In the genomic region with DNA sequence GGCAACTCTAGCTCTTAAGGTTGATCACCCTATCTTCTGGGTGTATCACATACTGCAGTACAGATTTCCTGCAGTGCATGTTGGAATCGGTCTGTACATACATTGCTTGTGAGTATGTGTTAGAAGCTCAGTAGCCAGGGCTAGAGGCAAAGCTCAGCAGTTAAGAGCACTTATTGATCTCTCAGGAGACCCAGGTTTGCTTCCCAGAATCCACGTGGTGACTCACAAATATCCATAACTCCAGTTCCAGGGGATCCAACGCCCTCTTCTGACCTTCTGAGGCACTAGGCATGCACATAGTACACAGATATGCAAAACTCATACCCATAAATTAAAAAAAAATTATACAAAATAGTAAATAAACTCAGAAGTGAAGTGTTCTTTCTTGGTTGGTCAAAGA, we compare ENCODE assay signal across 11 mouse cellular contexts.
"Had no signal": no experiment of that assay in that cellular context is flagged by ENCODE, and none has a peak within 500 bp of the region (broad histone marks: within the 10 kb centered on the region; RNA-seq: fewer than 3 reads in every experiment).

No protein-coding gene starts in this region.

- H3K27ac ChIP-seq: hindbrain, embryonic 15.5 days; layer of hippocampus, adult 2 months; left cerebral cortex, adult 2 months; limb, embryonic 15.5 days; midbrain, embryonic 12.5 days had no signal

- H3K9ac ChIP-seq: hindbrain, embryonic 15.5 days; limb, embryonic 15.5 days; lung, embryonic 14.5 days; midbrain, embryonic 12.5 days had no signal

- H3K4me3 ChIP-seq: hindbrain, embryonic 15.5 days; layer of hippocampus, adult 2 months; left cerebral cortex, adult 2 months; limb, embryonic 15.5 days; midbrain, embryonic 12.5 days had no signal

- H3K4me2 ChIP-seq: hindbrain, embryonic 15.5 days; limb, embryonic 15.5 days; lung, embryonic 14.5 days; midbrain, embryonic 12.5 days had no signal

- DNase-seq: kidney, adult 18-20 months; kidney, postnatal 10 days; kidney, postnatal 4 days; lung, embryonic 14.5 days; right cerebral cortex, postnatal 14 days; spleen, adult 18-20 months had no signal

- H3K9me3 ChIP-seq: hindbrain, embryonic 15.5 days; limb, embryonic 15.5 days; midbrain, embryonic 12.5 days had no signal

- H3K27me3 ChIP-seq: hindbrain, embryonic 15.5 days; limb, embryonic 15.5 days had no signal
